Mouse (Mus musculus) myocyte (in vitro differentiated cells): ENCODE measurements around the gene Cebpe.

Experiments
- POLR2A ChIP-seq: IDR thresholded peaks from one replicate; pipeline ENCODE4 v1.6.1; 2011; ENCODE audit warnings: low read depth, mild to moderate bottlenecking, control low read depth, moderate library complexity; ENCODE audit not compliant: insufficient read length
- TCF12 ChIP-seq: IDR thresholded peaks from one replicate; pipeline ENCODE4 v1.6.1; 2011; ENCODE audit warnings: mild to moderate bottlenecking, control low read depth; ENCODE audit not compliant: poor library complexity, insufficient read depth, severe bottlenecking
- TCF3 ChIP-seq: IDR thresholded peaks from one replicate; pipeline ENCODE4 v1.6.1; 2011; ENCODE audit warnings: low read depth, control low read depth; ENCODE audit not compliant: insufficient read length

DNA sequence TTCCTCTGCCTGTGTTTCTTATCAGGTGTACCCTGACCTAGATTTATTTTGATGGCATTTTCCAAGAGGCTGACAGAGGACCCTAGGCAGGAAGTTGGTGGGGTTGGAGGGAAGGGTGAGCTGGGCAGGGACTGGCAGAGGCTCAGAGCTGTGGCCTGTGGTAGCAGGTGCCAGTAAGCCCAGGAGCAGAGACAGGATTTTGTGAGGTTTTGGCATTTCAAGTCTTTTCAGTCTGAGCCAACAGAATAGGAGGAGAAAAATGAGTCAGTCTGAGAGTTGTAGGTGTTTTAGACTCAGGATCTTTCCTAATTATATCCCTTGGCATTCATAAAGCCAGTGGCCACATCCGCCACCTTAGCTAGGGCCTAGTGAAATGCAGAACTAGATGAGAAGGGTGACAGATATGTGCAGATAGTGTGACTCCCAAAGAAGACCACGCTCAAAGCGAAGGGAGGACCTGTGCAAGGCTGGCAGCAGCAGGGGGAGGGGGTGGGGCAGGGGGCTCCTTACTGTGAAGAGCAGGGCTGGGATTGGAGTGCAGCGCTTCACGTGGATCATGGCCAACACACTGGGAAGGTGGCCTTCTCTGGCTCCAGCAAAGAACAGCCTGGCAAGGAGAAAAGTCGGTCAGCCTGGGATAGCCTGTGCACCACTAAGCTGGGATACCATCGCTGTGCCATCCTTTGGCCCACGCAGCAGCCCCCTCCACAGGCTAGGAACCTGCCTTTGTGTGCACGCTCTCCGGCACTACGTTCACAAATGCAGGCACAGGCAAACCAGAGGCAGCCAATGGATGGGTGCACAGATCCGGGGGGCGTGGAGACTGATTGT lies 17.1 kb upstream of the Cebpe start:
- no peak for TF ChIP-seq POLR2A
- no peak for TF ChIP-seq TCF3
- no peak for TF ChIP-seq TCF12
